Mouse (Mus musculus) left cerebral cortex, adult 11 months (tissue): ENCODE data around the gene Acox3.

Source experiments
- DNase-seq: peaks from one replicate; pipeline ENCODE4 v3.0.0; 2022; ENCODE audit warnings: low spot score

Acox3 gene

GRCm38 (mm10) chr5:35652872-35653271, 70.0 kb downstream of the Acox3 start:
- DNase-seq = no peak

GRCm38 (mm10) chr5:35653743-35654395, 71.0 kb downstream of the Acox3 start:
- no peak for DNase-seq

GRCm38 (mm10) chr5:35655753-35656485, 73.1 kb downstream of the Acox3 start:
- no peak for DNase-seq

- no peak for DNase-seq
Observed at GRCm38 (mm10) chr5:35659503-35659902, 76.7 kb downstream of the Acox3 start.

GRCm38 (mm10) chr5:35661210-35661609, 78.4 kb downstream of the Acox3 start:
- no peak for DNase-seq

- no peak for DNase-seq
Observed at GRCm38 (mm10) chr5:35662021-35662545, 79.2 kb downstream of the Acox3 start.
